Comparison of ENCODE assay signal across 8 mouse cellular contexts in the genomic region with DNA sequence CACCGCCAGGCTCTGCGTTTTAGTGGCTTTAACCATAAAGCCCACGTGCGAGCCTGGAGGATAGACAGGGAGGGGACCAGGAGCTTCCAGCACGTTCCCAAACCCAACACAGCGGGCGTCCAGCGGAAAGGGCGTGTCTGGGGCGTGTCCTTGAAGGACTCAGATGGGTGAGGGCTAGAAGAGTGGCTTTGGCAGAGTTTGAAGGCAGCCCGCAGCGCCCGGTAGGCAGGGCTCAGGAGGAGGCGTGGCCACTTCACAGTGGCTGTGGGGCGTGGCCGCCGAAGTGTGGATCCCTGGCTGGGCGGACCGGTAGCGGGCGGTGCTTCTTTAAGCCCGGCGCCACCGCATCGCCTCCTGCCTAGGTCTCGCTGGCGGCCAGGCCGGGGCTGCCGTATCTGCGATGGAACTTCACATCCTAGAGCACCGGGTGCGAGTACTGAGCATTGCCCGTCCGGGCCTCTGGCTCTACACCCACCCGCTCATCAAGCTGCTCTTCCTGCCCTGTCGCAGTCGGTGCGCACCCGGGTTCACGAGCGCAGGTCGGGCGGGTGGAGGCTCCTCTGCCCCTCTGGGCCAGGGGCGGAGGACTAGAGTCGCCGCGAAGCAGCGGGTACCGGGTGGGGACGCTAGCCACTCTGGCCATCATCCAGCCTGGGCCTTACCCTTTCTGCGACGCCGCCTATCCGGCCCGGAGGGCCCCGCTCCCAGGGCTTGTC. TPM values are rescaled to one million over a fixed set of nuclear protein-coding genes. Genes with fewer than 3 reads are reported as not detected.
DNase-seq lines count a peak whose midpoint lies in the region; ATAC-seq and TF ChIP-seq lines count a peak whose summit lies in the region.

TSS of gene Castor1 (plus strand) at position 312 of the 716 bp plus-strand sequence.

- peak within 1 kb of the TSS; percentile 44 for H3K9ac ChIP-seq in embryonic facial prominence, embryonic 12.5 days
- H3K9ac ChIP-seq in limb, embryonic 14.5 days (ENCODE audit: low read depth, low read length, severe bottlenecking): peak within 1 kb of the TSS; percentile 58
- peak within 1 kb of the TSS; percentile 55 for H3K9ac ChIP-seq in midbrain, embryonic 16.5 days (ENCODE audit: low read depth, low read length)

- DNase-seq in cerebellum, adult 11 months: peak; percentile 29
- DNase-seq in kidney, adult 11 months: peak; percentile 98
- DNase-seq in limb, embryonic 14.5 days (ENCODE audit: low spot score): peak; percentile 86
- DNase-seq in spleen, postnatal 10 days (ENCODE audit: low spot score in 2 of 2): peak; percentile 85 to 93

- H3K9me3 ChIP-seq in embryonic facial prominence, embryonic 12.5 days: no peaks in the 10 kb centered on the region
- H3K9me3 ChIP-seq in limb, embryonic 14.5 days (ENCODE audit: control insufficient read depth, low read length): no peaks in the 10 kb centered on the region
- H3K9me3 ChIP-seq in midbrain, embryonic 16.5 days (replicated peaks; ENCODE audit: control insufficient read depth, low read length, poor library complexity, severe bottlenecking): no peaks in the 10 kb centered on the region; the same call in 1 of the 2 replicates

- peak within 1 kb of the TSS; percentile 61 for H3K4me2 ChIP-seq in embryonic facial prominence, embryonic 12.5 days (replicated peaks)
- peak within 1 kb of the TSS; percentile 93 for H3K4me2 ChIP-seq in limb, embryonic 14.5 days (replicated peaks; ENCODE audit: low read depth, low read length, severe bottlenecking)
- H3K4me2 ChIP-seq in midbrain, embryonic 16.5 days (ENCODE audit: low read length): peak within 1 kb of the TSS; percentile 79

- WGBS in embryonic facial prominence, embryonic 12.5 days: 2% methylated on average over 56 of the region's 56 CpGs
- WGBS in limb, embryonic 14.5 days: 1% methylated on average over 44 of the region's 56 CpGs
- WGBS in midbrain, embryonic 16.5 days: 2% methylated on average over 56 of the region's 56 CpGs

- H3K4me1 ChIP-seq in embryonic facial prominence, embryonic 12.5 days: peaks cover 3% of the 10 kb centered on the region; the same call in 1 of the 2 replicates
- H3K4me1 ChIP-seq in limb, embryonic 14.5 days (ENCODE audit: control insufficient read depth, insufficient read depth, low read length): peaks cover 14% of the 10 kb centered on the region
- peaks cover 7% of the 10 kb centered on the region; the same call in 1 of the 2 replicates for H3K4me1 ChIP-seq in midbrain, embryonic 16.5 days (ENCODE audit: control insufficient read depth, insufficient read depth, low read length)

- no peak within 1 kb of the TSS for H3K27ac ChIP-seq in embryonic facial prominence, embryonic 12.5 days
- H3K27ac ChIP-seq in limb, embryonic 14.5 days (replicated peaks; ENCODE audit: low read depth, low read length): no peak within 1 kb of the TSS
- H3K27ac ChIP-seq in midbrain, embryonic 16.5 days (ENCODE audit: low read length): no peak within 1 kb of the TSS

- no peak for TF ChIP-seq POLR2A in limb, embryonic 14.5 days (IDR thresholded peaks at IDR 0.05; ENCODE audit: borderline replicate concordance, extremely low read depth, insufficient read depth, insufficient read length)

- H3K4me3 ChIP-seq in embryonic facial prominence, embryonic 12.5 days: peak within 1 kb of the TSS; percentile 39
- peak within 1 kb of the TSS; percentile 48 for H3K4me3 ChIP-seq in limb, embryonic 14.5 days (replicated peaks; ENCODE audit: low read length)
- H3K4me3 ChIP-seq in midbrain, embryonic 16.5 days (ENCODE audit: low read depth, low read length): peak within 1 kb of the TSS; percentile 41

- peaks cover 22% of the 10 kb centered on the region for H3K36me3 ChIP-seq in embryonic facial prominence, embryonic 12.5 days
- H3K36me3 ChIP-seq in limb, embryonic 14.5 days (ENCODE audit: control insufficient read depth, insufficient read depth, low read length): peaks cover 21% of the 10 kb centered on the region
- H3K36me3 ChIP-seq in midbrain, embryonic 16.5 days (ENCODE audit: control insufficient read depth, insufficient read depth, low read length): peaks cover 13% of the 10 kb centered on the region; the same call in 1 of the 2 replicates

- H3K27me3 ChIP-seq in embryonic facial prominence, embryonic 12.5 days: peaks cover 26% of the 10 kb centered on the region
- H3K27me3 ChIP-seq in limb, embryonic 14.5 days (ENCODE audit: control insufficient read depth, insufficient read depth, low read length): no peaks in the 10 kb centered on the region
- peaks cover 14% of the 10 kb centered on the region for H3K27me3 ChIP-seq in midbrain, embryonic 16.5 days (ENCODE audit: control insufficient read depth, insufficient read depth, low read depth, low read length)

- ATAC-seq in cerebellum, adult (ENCODE audit: insufficient number of reproducible peaks, low FRiP score, low TSS enrichment): no peak
- peak; percentile 26 for ATAC-seq in embryonic facial prominence, embryonic 12.5 days (ENCODE audit: insufficient number of reproducible peaks, insufficient read depth, low FRiP score, low TSS enrichment)
- ATAC-seq in granulocyte monocyte progenitor cell, adult 5-6 weeks (replicated peaks; ENCODE audit: poor library complexity, severe bottlenecking): peak; percentile 84
- peak; percentile 78 for ATAC-seq in limb, embryonic 14.5 days (ENCODE audit: low FRiP score, low read depth)
- ATAC-seq in midbrain, embryonic 16.5 days: peak; percentile 65

RNA-seq across cellular contexts. Expression of gene Castor1, which starts in this region (rescaled TPM):
- polyA plus RNA-seq in embryonic facial prominence, embryonic 12.5 days (2016; fragmentation: Nextera tagmentation; extraction: Ambion mirVana): 3.0 and 3.6 TPM in 2 replicates
- total RNA-seq in granulocyte monocyte progenitor cell, adult 5-6 weeks (2014; fragmentation: Nextera tagmentation): not detected in 2 replicates
- total RNA-seq in granulocyte monocyte progenitor cell, adult 5-6 weeks (2017): 0.10 TPM in 1 of 2 replicates, not detected in the other
- 10.6 and 12.4 TPM in 2 replicates for polyA plus RNA-seq in limb, embryonic 14.5 days (2012; rRNA removed)
- polyA plus RNA-seq in limb, embryonic 14.5 days (2014; fragmentation: Nextera tagmentation; extraction: Ambion mirVana): 10.3 and 13.9 TPM in 2 replicates
- 2.9 and 4.2 TPM in 2 replicates for polyA plus RNA-seq in midbrain, embryonic 16.5 days (2015; fragmentation: Nextera tagmentation; extraction: Ambion mirVana)

Comparison
In these comparisons a context has a peak if more than half of its experiments do, and no peak if none do; other contexts are left out.
1. Peak in ATAC-seq in granulocyte monocyte progenitor cell, adult 5-6 weeks; RNA of the gene not detected or under 1 TPM.
2. DNase-seq: peak in every context shown above with its lines; median percentile 98 in kidney, adult 11 months; 89 in spleen, postnatal 10 days; 86 in limb, embryonic 14.5 days; 29 in cerebellum, adult 11 months.